Mouse (Mus musculus) ES-CJ7 (cell line): ENCODE results near the gene Zfp874a.
A peak's percentile ranks its signal among the peaks of the same experiment; 100 is the strongest.
"Not testable (repeated sequence)": the region's sequence is repeated elsewhere in the genome, so short reads cannot be mapped to it uniquely, and the experiment has no call there.

Experiments used
- DNase-seq: peaks from one replicate; pipeline ENCODE4 v3.0.0; 2011; ENCODE audit warnings: low read depth, low spot score

Zfp874a gene

DNA sequence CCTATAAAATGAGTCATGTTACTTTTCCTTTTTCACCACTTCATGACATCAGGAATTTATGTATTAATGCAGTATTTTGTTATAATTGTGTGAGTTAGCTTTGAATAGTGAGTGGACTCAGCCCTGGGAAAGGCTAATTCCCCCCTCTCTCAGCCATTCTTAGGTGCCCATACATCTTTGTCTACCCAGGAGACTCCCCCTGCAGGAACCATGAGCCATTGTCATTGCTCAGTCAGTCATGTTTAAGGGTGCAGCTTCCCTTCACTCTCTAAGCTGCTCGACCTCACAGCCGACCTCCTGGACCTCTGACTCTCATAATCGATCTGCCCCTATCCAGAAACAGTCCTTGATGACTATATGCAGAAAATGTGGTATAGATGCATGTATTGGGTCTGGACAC, 75.2 kb downstream of the Zfp874a start:
- not testable (repeated sequence) for DNase-seq

DNA sequence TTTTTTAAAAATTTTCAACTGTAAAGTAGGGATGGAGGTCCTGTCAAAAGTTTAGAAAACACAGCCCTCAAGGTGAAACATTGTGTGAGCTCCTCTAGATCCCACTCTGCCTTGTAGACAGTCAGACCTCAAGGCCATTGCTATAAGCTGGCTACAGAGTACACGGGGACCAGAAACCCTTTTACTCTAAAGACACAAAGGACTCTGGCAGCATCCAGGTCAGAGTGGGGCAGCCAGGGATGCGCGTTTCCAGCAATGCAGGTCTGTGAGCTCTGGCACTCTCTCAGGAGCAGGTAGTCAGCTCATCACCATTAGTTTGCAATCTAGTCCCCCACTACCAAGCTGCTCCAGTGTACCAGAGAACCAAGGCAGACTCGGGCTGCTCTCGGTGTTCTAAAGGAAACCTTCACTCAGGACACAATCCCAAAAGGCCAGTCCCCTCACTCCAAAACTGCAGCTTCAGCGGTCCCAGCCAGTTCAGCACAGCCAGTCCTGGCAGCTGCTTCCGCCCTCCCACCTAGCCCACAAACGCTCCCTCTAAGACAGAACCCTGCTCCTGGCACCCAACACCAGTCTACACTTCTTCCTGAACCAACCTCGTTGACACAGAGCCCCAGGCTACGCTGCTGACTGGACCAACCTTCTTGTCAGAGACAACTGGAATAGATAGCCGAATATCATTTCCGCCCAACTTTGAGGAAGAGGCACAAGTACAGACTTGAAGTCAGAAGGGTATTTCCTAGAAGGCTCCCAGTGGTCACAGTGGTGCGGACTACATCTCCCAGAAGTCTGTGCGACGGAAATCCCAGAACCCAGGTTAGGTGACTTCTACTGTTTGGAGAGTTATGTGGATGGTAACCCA, 76.1 kb downstream of the Zfp874a start, which contains the start of the genes Gm28041 and Zfp456:
Gene Gm28041 (minus strand): TSS at position 684 of the 862 bp plus-strand sequence.
Gene Zfp456 (minus strand): TSS at position 761 of the 862 bp plus-strand sequence.
- DNase-seq = peak; percentile 66
